Mouse (Mus musculus) ES-E14 (cell line): ENCODE data around the gene Smox. TPM values are rescaled to one million over a fixed set of nuclear protein-coding genes. Genes with fewer than 3 reads are reported as not detected.
A peak's percentile ranks its signal among the peaks of the same experiment; 100 is the strongest.

ENCODE experiments used
- DNase-seq: peaks from one replicate; pipeline ENCODE4 v3.0.0-alpha.2; 2013; ENCODE audit warnings: low read depth, low spot score
- H3K27ac ChIP-seq: 2 replicates; pipeline ENCODE4 v1.5.1; 2012; ENCODE audit warnings: low read depth, mild to moderate bottlenecking, low read length, moderate library complexity, mixed read lengths; ENCODE audit not compliant: poor library complexity, insufficient read depth, severe bottlenecking
- H3K36me3 ChIP-seq: 2 replicates; pipeline ENCODE4 v1.6.1; 2012; ENCODE audit warnings: mild to moderate bottlenecking, low read length, moderate library complexity, mixed read lengths; ENCODE audit not compliant: control insufficient read depth, poor library complexity, insufficient read depth, severe bottlenecking
- H3K4me1 ChIP-seq, 2 experiments: fragments of 150-350 bp in 1 of 2; sonication (generic) in 1 of 2; 2 replicates each; pipeline ENCODE4 v1.6.1; 2012; ENCODE audit warnings: low read length in 2 of 2, mild to moderate bottlenecking in 1 of 2, mixed read lengths in 1 of 2; ENCODE audit not compliant: control insufficient read depth in 2 of 2, insufficient read depth in 2 of 2, poor library complexity in 1 of 2
- H3K4me3 ChIP-seq, 2 experiments: fragments of 150-350 bp in 1 of 2; sonication (generic) in 1 of 2; 2 replicates each; pipeline ENCODE4 v1.5.1; 2012; ENCODE audit warnings: low read length in 2 of 2, low read depth in 1 of 2, mild to moderate bottlenecking in 1 of 2, mixed read lengths in 1 of 2; ENCODE audit not compliant: insufficient read depth in 1 of 2, poor library complexity in 1 of 2, severe bottlenecking in 1 of 2
- H3K9ac ChIP-seq: 2 replicates; pipeline ENCODE4 v1.6.1; 2012; ENCODE audit warnings: low read depth, mild to moderate bottlenecking, low read length, mixed read lengths; ENCODE audit not compliant: poor library complexity, insufficient read depth, severe bottlenecking
- H3K9me3 ChIP-seq: fragments of 150-350 bp; sonication (generic); 2 replicates; pipeline ENCODE4 v1.6.1; 2012; ENCODE audit warnings: low read depth, mild to moderate bottlenecking, low read length; ENCODE audit not compliant: control insufficient read depth, insufficient read depth
- CHD2 ChIP-seq: IDR thresholded peaks from 2 replicates; pipeline ENCODE4 v1.6.1; 2014; ENCODE audit warnings: mild to moderate bottlenecking, low read depth, low read length, inconsistent platforms
- HCFC1 ChIP-seq: IDR thresholded peaks from 2 replicates; pipeline ENCODE4 v1.6.1; 2012; ENCODE audit warnings: low read length, inconsistent platforms, borderline replicate concordance; ENCODE audit not compliant: insufficient read depth
- MAFK ChIP-seq: IDR thresholded peaks from 2 replicates; pipeline ENCODE4 v1.6.1; 2014; ENCODE audit warnings: mild to moderate bottlenecking, low read depth, low read length, inconsistent platforms; ENCODE audit not compliant: insufficient read depth
- ZC3H11A ChIP-seq: IDR thresholded peaks from 2 replicates; pipeline ENCODE4 v1.6.1; 2012; ENCODE audit warnings: low read depth, mild to moderate bottlenecking, inconsistent platforms, low read length, borderline replicate concordance
- ZNF384 ChIP-seq: IDR thresholded peaks from 2 replicates; pipeline ENCODE4 v1.6.1; 2012; ENCODE audit warnings: low read depth, low read length, inconsistent platforms
- in situ Hi-C, 2 experiments: fragments of 600-800 bp; cut with MboI; formaldehyde crosslinking; loops; one replicate each; pipeline ENCODE4 v1.15.1; 2025; ENCODE audit warnings: low sequenced_read_pairs in 2 of 2, inconsistent platforms in 1 of 2; ENCODE audit not compliant: unreplicated experiment in 2 of 2
- total RNA-seq: library from RNA; depleted of rRNA; stranded (reverse); fragments of 300-350 nt; gene quantifications from 2 replicates; pipeline ENCODE4 v1.2.3, GENCODE M21; 2012

Gene Smox
- total RNA-seq, 1 experiment = 12.9 TPM

DNA sequence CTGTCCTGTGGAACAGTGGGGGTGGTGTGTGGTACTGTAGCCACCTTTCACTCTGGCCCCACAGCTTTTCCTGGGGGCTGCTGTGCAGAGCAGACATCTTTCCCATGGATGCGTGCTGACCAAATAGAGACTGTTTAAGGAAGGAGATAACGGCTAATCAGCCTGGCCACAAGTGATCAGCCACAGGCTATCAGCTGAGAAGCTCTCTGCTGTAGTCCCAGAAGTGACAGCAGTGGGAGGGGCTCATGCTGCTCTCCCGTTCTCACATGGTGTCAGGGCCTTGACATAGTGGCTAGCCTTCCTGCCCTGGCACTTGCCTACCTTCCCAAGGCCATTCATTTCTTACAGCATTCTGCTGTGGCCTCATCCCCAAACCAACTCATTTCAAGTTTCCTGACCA is 27.5 kb downstream of the Smox start:
- no peak overlapping the region for H3K27ac ChIP-seq
- no peak overlapping the region for H3K9ac ChIP-seq
- H3K4me3 ChIP-seq = no peak overlapping the region
- no peak for DNase-seq
- in situ Hi-C loops = no loop called here
- H3K9me3 ChIP-seq = no peaks in the 10 kb centered on the region
- H3K36me3 ChIP-seq = peaks cover 4% of the 10 kb centered on the region
- no peak for TF ChIP-seq ZC3H11A
- TF ChIP-seq CHD2 = no peak
- no peak for TF ChIP-seq ZNF384
- no peak for TF ChIP-seq HCFC1
- no peak for TF ChIP-seq MAFK
- peaks cover 0 to 3% of the 10 kb centered on the region in 2 experiments; a peak in 1 of 4 replicates for H3K4me1 ChIP-seq

DNA sequence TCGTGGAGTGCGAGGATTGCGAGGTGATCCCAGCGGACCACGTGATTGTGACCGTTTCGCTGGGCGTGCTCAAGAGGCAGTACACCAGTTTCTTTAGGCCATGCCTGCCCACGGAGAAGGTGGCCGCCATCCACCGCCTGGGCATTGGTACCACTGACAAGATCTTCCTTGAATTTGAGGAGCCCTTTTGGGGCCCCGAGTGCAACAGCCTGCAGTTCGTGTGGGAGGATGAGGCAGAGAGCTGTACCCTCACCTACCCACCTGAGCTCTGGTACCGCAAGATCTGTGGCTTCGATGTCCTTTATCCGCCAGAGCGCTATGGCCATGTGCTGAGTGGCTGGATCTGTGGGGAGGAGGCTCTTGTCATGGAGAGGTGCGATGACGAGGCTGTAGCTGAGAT is 29.4 kb downstream of the Smox start:
- in situ Hi-C loops = no loop called here
- no peak for DNase-seq
- H3K27ac ChIP-seq = no peak overlapping the region
- no peak overlapping the region for H3K4me3 ChIP-seq
- H3K9me3 ChIP-seq = no peaks in the 10 kb centered on the region
- TF ChIP-seq ZC3H11A (no peak), CHD2 (no peak), MAFK (no peak), HCFC1 (no peak), ZNF384 (no peak)
- no peak overlapping the region for H3K9ac ChIP-seq
- H3K4me1 ChIP-seq = peaks cover 0 to 3% of the 10 kb centered on the region in 2 experiments; a peak in 1 of 4 replicates
- H3K36me3 ChIP-seq = peaks cover 4% of the 10 kb centered on the region

DNA sequence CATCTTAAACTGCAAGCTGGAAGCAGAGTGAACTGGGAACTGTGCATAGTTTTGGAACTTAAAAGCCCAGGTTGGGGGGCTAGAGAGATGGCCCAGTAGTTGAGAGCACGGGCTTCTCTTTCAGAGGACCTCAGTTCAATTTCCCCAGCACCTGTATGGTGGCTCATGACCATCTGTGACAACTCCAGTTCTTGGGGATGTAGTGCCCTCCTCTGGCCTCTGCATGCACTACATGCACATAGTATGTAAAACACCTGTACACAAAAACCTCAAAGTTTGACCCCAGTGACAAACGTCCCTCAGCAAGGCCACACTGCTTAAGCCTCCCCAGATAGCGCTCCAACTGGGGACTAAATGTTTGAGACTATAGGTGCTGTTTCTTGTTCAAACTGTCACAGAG is 35.8 kb downstream of the Smox start:
- Histone ChIP-seq H3K27ac (no peak overlapping the region), H3K36me3 (no peaks in the 10 kb centered on the region), H3K9ac (no peak overlapping the region), H3K9me3 (no peaks in the 10 kb centered on the region), H3K4me1 (peaks cover 0 to 3% of the 10 kb centered on the region in 2 experiments; a peak in 1 of 4 replicates), H3K4me3 (no peak overlapping the region)
- in situ Hi-C loops = no loop called here
- no peak for DNase-seq
- TF ChIP-seq CHD2 (no peak), ZC3H11A (peak; percentile 80; the same call in 1 of the 2 replicates)

DNA sequence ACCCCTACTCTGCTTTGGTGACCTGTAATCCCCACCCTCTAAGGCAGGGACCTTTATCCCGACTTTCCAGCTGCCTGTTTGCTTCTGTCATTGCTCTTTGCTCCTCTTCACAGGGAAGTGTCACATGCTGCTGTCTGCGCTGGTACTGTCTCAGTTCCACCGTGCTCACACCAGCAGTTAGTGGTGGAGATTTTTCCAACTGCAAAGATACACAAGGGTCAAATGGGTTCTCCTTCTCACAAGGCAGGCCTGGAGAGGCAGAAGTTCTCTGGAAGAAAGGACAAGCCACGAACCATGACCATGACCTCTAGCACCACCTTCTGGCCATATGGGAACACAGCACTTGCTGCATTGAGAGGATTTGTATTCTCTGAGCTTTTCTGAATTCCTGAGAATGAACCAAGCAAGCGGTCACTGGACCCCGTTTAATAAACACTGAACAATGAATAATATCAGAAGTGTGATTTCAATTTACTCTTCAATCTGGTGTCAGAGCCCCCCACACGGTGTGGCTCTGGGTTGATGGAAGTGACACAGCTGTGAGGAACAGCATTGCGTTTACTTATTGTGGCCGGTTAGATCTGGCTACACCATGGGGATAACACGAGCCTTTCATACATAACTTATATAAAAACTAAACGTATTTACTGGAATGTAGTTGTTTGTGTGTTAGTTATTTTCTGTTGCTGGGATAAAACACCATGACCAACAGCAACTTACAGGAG is 38.8 kb downstream of the Smox start:
- TF ChIP-seq ZNF384 = no peak
- TF ChIP-seq HCFC1 = no peak
- no peak for TF ChIP-seq CHD2
- TF ChIP-seq MAFK = no peak
- no peak for TF ChIP-seq ZC3H11A
- in situ Hi-C loops = no loop called here
- Histone ChIP-seq H3K27ac (no peak overlapping the region), H3K9me3 (no peaks in the 10 kb centered on the region), H3K9ac (no peak overlapping the region), H3K4me1 (no peaks in the 10 kb centered on the region), H3K4me3 (no peak overlapping the region), H3K36me3 (no peaks in the 10 kb centered on the region)
- peak; percentile 64 for DNase-seq

GRCm38 (mm10) chr2:131530623-131531008 is 39.3 kb downstream of the Smox start:
- no peaks in the 10 kb centered on the region for H3K36me3 ChIP-seq
- TF ChIP-seq HCFC1 (no peak), ZC3H11A (peak; percentile 23; the same call in 1 of the 2 replicates)
- no peak overlapping the region for H3K27ac ChIP-seq
- in situ Hi-C loops = no loop called here
- H3K4me3 ChIP-seq = no peak overlapping the region
- H3K9me3 ChIP-seq = no peaks in the 10 kb centered on the region
- no peaks in the 10 kb centered on the region for H3K4me1 ChIP-seq
- H3K9ac ChIP-seq = no peak overlapping the region
- DNase-seq = peak; percentile 68
